Mouse (Mus musculus) adrenal gland, adult 8-10 months (tissue): ENCODE data around the gene Unc79. TPM values are rescaled to one million over a fixed set of nuclear protein-coding genes. Genes with fewer than 3 reads are reported as not detected.

Experiments used
- DNase-seq: peaks from one replicate; pipeline ENCODE4 v3.0.0; 2022
- total RNA-seq, 4 experiments: library from RNA; stranded (reverse); gene quantifications; 2 replicates each; pipeline ENCODE4 v1.2.4; 2022

Gene Unc79
- total RNA-seq, 4 experiments from 2014 or later = 7.0 to 9.9 (median 8.6) TPM

GRCm38 (mm10) chr12:103129395-103130248 is 181.0 kb downstream of the Unc79 start:
- peak; percentile 14 for DNase-seq

GRCm38 (mm10) chr12:103131419-103131818 is 182.8 kb downstream of the Unc79 start:
- no peak for DNase-seq

- no peak for DNase-seq
These were observed 193.9 kb downstream of the Unc79 start for GRCm38 (mm10) chr12:103142550-103143010.

GRCm38 (mm10) chr12:103143798-103144565 is 195.3 kb downstream of the Unc79 start:
- peak; percentile 25 for DNase-seq

- DNase-seq = no peak
These were observed 201.6 kb downstream of the Unc79 start for GRCm38 (mm10) chr12:103150247-103150646.

- DNase-seq = no peak
These were observed 206.3 kb downstream of the Unc79 start for GRCm38 (mm10) chr12:103154927-103155326.

GRCm38 (mm10) chr12:103155406-103155805 is 206.7 kb downstream of the Unc79 start:
- no peak for DNase-seq

- DNase-seq = no peak
These were observed 208.7 kb downstream of the Unc79 start for GRCm38 (mm10) chr12:103157129-103157910.

- no peak for DNase-seq
These were observed 210.4 kb downstream of the Unc79 start for GRCm38 (mm10) chr12:103159016-103159415.

- DNase-seq = no peak
These were observed 212.1 kb downstream of the Unc79 start for GRCm38 (mm10) chr12:103160721-103161120.

GRCm38 (mm10) chr12:103163596-103163995 is 214.9 kb downstream of the Unc79 start:
- DNase-seq = no peak

GRCm38 (mm10) chr12:103164101-103165030 is 215.7 kb downstream of the Unc79 start:
- DNase-seq = no peak

GRCm38 (mm10) chr12:103168892-103169291 is 220.2 kb downstream of the Unc79 start:
- DNase-seq = no peak

- DNase-seq = no peak
These were observed 234.4 kb downstream of the Unc79 start for GRCm38 (mm10) chr12:103183057-103183456.

- DNase-seq = no peak
These were observed 238.4 kb downstream of the Unc79 start for GRCm38 (mm10) chr12:103187020-103187419.

GRCm38 (mm10) chr12:103188223-103188622 is 239.6 kb downstream of the Unc79 start:
- no peak for DNase-seq

- no peak for DNase-seq
These were observed 241.1 kb downstream of the Unc79 start for GRCm38 (mm10) chr12:103189771-103190170.

- DNase-seq = no peak
These were observed 244.3 kb downstream of the Unc79 start for GRCm38 (mm10) chr12:103192996-103193395.

- peak; percentile 40 for DNase-seq
These were observed 254.2 kb downstream of the Unc79 start for GRCm38 (mm10) chr12:103202592-103203544.

GRCm38 (mm10) chr12:103205561-103205960 is 256.9 kb downstream of the Unc79 start:
- peak; percentile 61 for DNase-seq
